Mouse (Mus musculus) mouse trophoblast stem cell (cell line): ENCODE data around the gene Cyb561d2.

Source experiments
- in situ Hi-C, 2 experiments: fragments of 300-500 bp; cut with MseI, MboI; formaldehyde crosslinking; loops; 2 replicates in 1 of 2; 3 replicates in 1 of 2; pipeline ENCODE4 v1.15.1; 2025

Gene Cyb561d2

GRCm38 (mm10) chr9:107550491-107551116 is 8.6 kb upstream of the Cyb561d2 start:
- in situ Hi-C loops, result no loop called here

- in situ Hi-C loops, result no loop called here
Observed at GRCm38 (mm10) chr9:107549297-107550074, 7.5 kb upstream of the Cyb561d2 start.

- in situ Hi-C loops, result no loop called here
Observed at GRCm38 (mm10) chr9:107548820-107549219, 6.8 kb upstream of the Cyb561d2 start.

GRCm38 (mm10) chr9:107547957-107548356 is 6.0 kb upstream of the Cyb561d2 start:
- in situ Hi-C loops, result no loop called here

- in situ Hi-C loops, result no loop called here
Observed at GRCm38 (mm10) chr9:107547026-107547425, 5.0 kb upstream of the Cyb561d2 start, which contains the start of gene Zmynd10. TSS of gene Zmynd10 (plus strand) at chr9:107547298.

GRCm38 (mm10) chr9:107545602-107546001 is 3.6 kb upstream of the Cyb561d2 start:
- in situ Hi-C loops, result no loop called here

GRCm38 (mm10) chr9:107545199-107545598 is 3.2 kb upstream of the Cyb561d2 start:
- in situ Hi-C loops, result no loop called here

- in situ Hi-C loops, result no loop called here
Observed at GRCm38 (mm10) chr9:107544729-107545128, 2.7 kb upstream of the Cyb561d2 start.

GRCm38 (mm10) chr9:107544196-107544700 is 2.3 kb upstream of the Cyb561d2 start:
- in situ Hi-C loops, result no loop called here

- in situ Hi-C loops, result no loop called here
Observed at GRCm38 (mm10) chr9:107543299-107543698, 1.3 kb upstream of the Cyb561d2 start.

GRCm38 (mm10) chr9:107542721-107543120 is 728 bp upstream of the Cyb561d2 start:
- in situ Hi-C loops, result no loop called here

GRCm38 (mm10) chr9:107542352-107542686 is 326 bp upstream of the Cyb561d2 start:
- in situ Hi-C loops, result no loop called here

GRCm38 (mm10) chr9:107541005-107541404 is 988 bp downstream of the Cyb561d2 start:
- in situ Hi-C loops, result no loop called here

- in situ Hi-C loops, result no loop called here
Observed at GRCm38 (mm10) chr9:107540420-107540819, 1.6 kb downstream of the Cyb561d2 start.

GRCm38 (mm10) chr9:107539940-107540339 is 2.1 kb downstream of the Cyb561d2 start:
- in situ Hi-C loops, result no loop called here

- in situ Hi-C loops, result no loop called here
Observed at GRCm38 (mm10) chr9:107538711-107539110, 3.3 kb downstream of the Cyb561d2 start.

GRCm38 (mm10) chr9:107538231-107538630 is 3.8 kb downstream of the Cyb561d2 start:
- in situ Hi-C loops, result no loop called here

- in situ Hi-C loops, result no loop called here
Observed at GRCm38 (mm10) chr9:107534408-107535202, 7.4 kb downstream of the Cyb561d2 start.

- in situ Hi-C loops, result no loop called here
Observed at GRCm38 (mm10) chr9:107533791-107534407, 8.1 kb downstream of the Cyb561d2 start, which contains the start of gene Tmem115. TSS of gene Tmem115 (plus strand) at chr9:107533945.

GRCm38 (mm10) chr9:107526198-107527026 is 15.6 kb downstream of the Cyb561d2 start:
- in situ Hi-C loops, result no loop called here

- in situ Hi-C loops, result no loop called here
Observed at GRCm38 (mm10) chr9:107522400-107522711, 19.6 kb downstream of the Cyb561d2 start.
